Comparison of ENCODE assay signal across 30 mouse cellular contexts in the genomic region with DNA sequence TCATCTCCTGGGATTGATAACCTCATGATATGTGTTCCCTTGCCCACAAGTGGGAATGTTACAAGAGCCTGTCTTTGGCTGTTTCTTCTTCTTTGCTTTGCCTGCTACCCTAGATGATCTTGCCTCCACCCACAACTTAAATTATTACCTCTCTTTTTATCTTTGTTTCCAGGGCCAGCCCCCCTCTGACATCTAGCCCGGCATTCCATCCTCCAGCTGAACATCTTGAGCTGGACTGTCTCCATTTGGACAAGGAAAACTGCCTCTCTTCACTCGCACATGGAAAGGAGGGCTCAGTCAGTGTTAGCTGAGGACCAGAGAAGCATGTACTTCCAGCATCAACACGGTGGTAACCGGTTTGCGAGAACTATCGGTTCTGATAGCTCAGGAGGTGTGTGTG.
A peak's percentile ranks its signal among the peaks of the same experiment; 100 is the strongest.
DNase-seq lines count a peak whose midpoint lies in the region; ATAC-seq and TF ChIP-seq lines count a peak whose summit lies in the region.
"Had no signal": no experiment of that assay in that cellular context is flagged by ENCODE, and none has a peak within 500 bp of the region (broad histone marks: within the 10 kb centered on the region; RNA-seq: fewer than 3 reads in every experiment).

No protein-coding gene starts in this region.

- H3K4me1 ChIP-seq in kidney, embryonic 14.5 days (ENCODE audit: control insufficient read depth, insufficient read depth, low read length), result 0 out of 2 replicates have a peak, but pooled peaks cover 3% of the 10 kb centered on the region
- H3K4me1 ChIP-seq in testis, adult 2 months (ENCODE audit: control insufficient read depth, insufficient read depth, low read length), result peaks cover 10% of the 10 kb centered on the region
- H3K4me1 ChIP-seq: embryonic facial prominence, embryonic 10.5 days; embryonic facial prominence, embryonic 15.5 days; forebrain, embryonic 12.5 days; heart, embryonic 12.5 days; limb, embryonic 10.5 days; limb, embryonic 15.5 days; liver, embryonic 13.5 days; midbrain, embryonic 12.5 days; neural tube, embryonic 12.5 days had no signal

- 56% methylated on average over 6 of the region's 6 CpGs for WGBS in kidney, embryonic 14.5 days

- no peak for TF ChIP-seq POLR2A in testis, adult 2 months (IDR thresholded peaks at IDR 0.05; ENCODE audit: control insufficient read depth, low read depth, low read length)

- no peak overlapping the region for H3K4me3 ChIP-seq in kidney, embryonic 14.5 days (ENCODE audit: low read length)
- H3K4me3 ChIP-seq in testis, adult 2 months (ENCODE audit: control insufficient read depth, low read depth, low read length), result peak overlapping the region; percentile 50; the same call in 1 of the 2 replicates
- H3K4me3 ChIP-seq: embryonic facial prominence, embryonic 10.5 days; embryonic facial prominence, embryonic 15.5 days; forebrain, embryonic 12.5 days; heart, embryonic 12.5 days; limb, embryonic 10.5 days; limb, embryonic 15.5 days; liver, embryonic 13.5 days; midbrain, embryonic 12.5 days; myocyte; neural tube, embryonic 12.5 days had no signal

- no peak overlapping the region for H3K9ac ChIP-seq in kidney, embryonic 14.5 days (ENCODE audit: low read depth, low read length)
- H3K9ac ChIP-seq: embryonic facial prominence, embryonic 15.5 days; forebrain, embryonic 12.5 days; forebrain, postnatal 0 days; heart, embryonic 12.5 days; hindbrain, embryonic 14.5 days; limb, embryonic 15.5 days; liver, embryonic 13.5 days; midbrain, embryonic 12.5 days; neural tube, embryonic 12.5 days had no signal

- ATAC-seq in kidney, embryonic 14.5 days (ENCODE audit: low FRiP score, low TSS enrichment), result no peak
- ATAC-seq: forebrain, postnatal 0 days had no signal

- no peak for TF ChIP-seq CTCF in testis, adult 2 months (IDR thresholded peaks at IDR 0.05; ENCODE audit: control insufficient read depth, insufficient read depth, insufficient replicate concordance, low read depth, low read length)

- no peak overlapping the region; the same call in 1 of the 2 replicates for H3K27ac ChIP-seq in kidney, embryonic 14.5 days (ENCODE audit: low read depth, low read length)
- no peak overlapping the region for H3K27ac ChIP-seq in testis, adult 2 months (ENCODE audit: control insufficient read depth, insufficient read depth, low read depth, low read length)
- H3K27ac ChIP-seq: embryonic facial prominence, embryonic 10.5 days; embryonic facial prominence, embryonic 15.5 days; forebrain, embryonic 12.5 days; hindbrain, embryonic 14.5 days; limb, embryonic 10.5 days; limb, embryonic 15.5 days; liver, embryonic 13.5 days; midbrain, embryonic 12.5 days; neural tube, embryonic 12.5 days had no signal

- intact Hi-C loops in gastrocnemius, postnatal 14 days (cut with DNase I; ENCODE audit: low total_unique reads), result no loop called here

- H3K27me3 ChIP-seq in kidney, embryonic 14.5 days (ENCODE audit: control insufficient read depth, insufficient read depth, low read length), result no peaks in the 10 kb centered on the region
- no peaks in the 10 kb centered on the region for H3K27me3 ChIP-seq in testis, adult 2 months (ENCODE audit: control insufficient read depth, insufficient read depth, low read length)
- H3K27me3 ChIP-seq: CH12.LX; embryonic facial prominence, embryonic 15.5 days; forebrain, embryonic 12.5 days; heart, embryonic 12.5 days; limb, embryonic 15.5 days; liver, embryonic 13.5 days; midbrain, embryonic 12.5 days; neural tube, embryonic 12.5 days had no signal

- H3K4me2 ChIP-seq in kidney, embryonic 14.5 days (replicated peaks; ENCODE audit: low read depth, low read length), result 0 out of 2 replicates have a peak overlapping the region, but pooled peaks have one; percentile 2
- H3K4me2 ChIP-seq: embryonic facial prominence, embryonic 15.5 days; forebrain, embryonic 12.5 days; heart, embryonic 12.5 days; hindbrain, embryonic 14.5 days; limb, embryonic 15.5 days; liver, embryonic 13.5 days; midbrain, embryonic 12.5 days; neural tube, embryonic 12.5 days had no signal

- H3K36me3 ChIP-seq in kidney, embryonic 14.5 days (ENCODE audit: control insufficient read depth, insufficient read depth, low read length), result no peaks in the 10 kb centered on the region
- no peaks in the 10 kb centered on the region for H3K36me3 ChIP-seq in testis, adult 2 months (ENCODE audit: control insufficient read depth, insufficient read depth, low read length)
- H3K36me3 ChIP-seq: embryonic facial prominence, embryonic 10.5 days; embryonic facial prominence, embryonic 15.5 days; forebrain, embryonic 12.5 days; heart, embryonic 12.5 days; limb, embryonic 10.5 days; limb, embryonic 15.5 days; liver, embryonic 13.5 days; midbrain, embryonic 12.5 days; neural tube, embryonic 12.5 days had no signal

- DNase-seq in gastrocnemius, adult 18-20 months (ENCODE audit: low spot score), result peak; percentile 16
- DNase-seq in gastrocnemius, postnatal 14 days, result no peak
- DNase-seq in kidney, postnatal 36 days, result no peak
- DNase-seq in kidney, postnatal 4 days, result peak; percentile 18 to 47
- DNase-seq in kidney, adult 11 months, result no peak
- no peak for DNase-seq in testis, postnatal 10 days (ENCODE audit: low spot score)
- DNase-seq: adrenal gland, adult 8-10 months; cerebellum, adult 8-10 months; cerebellum, postnatal 25 days; forebrain, postnatal 0 days; gastrocnemius, postnatal 10 days; layer of hippocampus, adult 9-11 months; liver, embryonic 13.5 days; right cerebral cortex, adult 18-20 months; spleen, adult 18-20 months; thymus, adult 2 months; thymus, postnatal 36 days had no signal

- H3K9me3 ChIP-seq in kidney, embryonic 14.5 days (ENCODE audit: control insufficient read depth, low read length), result no peaks in the 10 kb centered on the region
- H3K9me3 ChIP-seq: embryonic facial prominence, embryonic 10.5 days; embryonic facial prominence, embryonic 15.5 days; forebrain, embryonic 12.5 days; limb, embryonic 10.5 days; limb, embryonic 15.5 days; liver, embryonic 13.5 days; midbrain, embryonic 12.5 days; neural tube, embryonic 12.5 days had no signal

Comparison
In these comparisons a context has a peak if more than half of its experiments do, and no peak if none do; other contexts are left out.
1. DNase-seq: peak in gastrocnemius, adult 18-20 months (single experiment) and kidney, postnatal 4 days (2 of 2); none in gastrocnemius, postnatal 14 days (single experiment), kidney, postnatal 36 days (0 of 2), kidney, adult 11 months (single experiment) and testis, postnatal 10 days (single experiment).